Mouse (Mus musculus) A20 (cell line): ENCODE results near the gene Myo1c.

Experiments used
- DNase-seq: peaks from one replicate; pipeline ENCODE4 v3.0.0-alpha.2; 2011; ENCODE audit warnings: low read depth, low spot score

Myo1c gene

DNA sequence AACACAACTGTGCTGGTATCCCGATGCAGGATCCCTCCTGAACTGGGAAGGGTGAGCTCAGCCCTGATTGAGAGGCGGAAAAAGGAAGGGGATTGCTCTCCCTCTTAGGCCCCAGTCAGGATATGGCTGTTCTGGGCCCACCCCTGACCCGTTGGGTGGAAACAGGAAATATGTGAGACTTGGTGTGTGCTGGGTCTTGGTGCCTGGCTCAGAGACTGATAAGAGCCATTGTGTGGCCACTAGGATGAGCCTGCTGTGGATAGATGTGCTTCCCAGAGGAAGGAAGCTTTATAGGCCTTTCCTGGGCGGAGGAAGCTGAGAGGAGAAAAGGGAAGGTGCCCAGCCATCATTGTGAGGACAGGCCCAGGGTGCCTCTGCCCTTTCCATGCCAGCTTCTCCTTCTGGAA lies 1.1 kb upstream of the Myo1c start:
- no peak for DNase-seq

DNA sequence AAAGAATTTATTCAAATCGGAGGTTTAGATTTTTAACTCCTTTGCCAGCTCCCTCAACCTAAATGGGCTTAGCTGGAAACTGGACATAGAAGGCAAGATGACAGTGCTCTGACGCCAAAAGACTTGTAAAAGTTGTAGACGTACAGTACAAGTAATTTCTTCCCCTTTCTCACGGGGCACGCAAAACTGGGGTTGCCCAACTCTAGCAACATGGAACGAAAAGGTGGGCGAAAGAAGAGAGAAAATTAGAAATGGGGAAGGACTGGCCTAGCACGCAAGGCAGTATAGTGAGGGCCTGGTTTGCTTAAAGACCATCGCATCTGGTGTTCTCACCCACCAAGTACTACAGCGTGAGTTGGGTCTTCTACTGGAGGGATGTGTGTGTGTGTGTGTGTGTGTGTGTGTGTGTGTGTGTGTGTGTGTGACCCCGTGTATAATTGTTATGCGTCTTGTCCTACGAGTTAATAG lies 688 bp downstream of the Myo1c start:
- DNase-seq: no peak

DNA sequence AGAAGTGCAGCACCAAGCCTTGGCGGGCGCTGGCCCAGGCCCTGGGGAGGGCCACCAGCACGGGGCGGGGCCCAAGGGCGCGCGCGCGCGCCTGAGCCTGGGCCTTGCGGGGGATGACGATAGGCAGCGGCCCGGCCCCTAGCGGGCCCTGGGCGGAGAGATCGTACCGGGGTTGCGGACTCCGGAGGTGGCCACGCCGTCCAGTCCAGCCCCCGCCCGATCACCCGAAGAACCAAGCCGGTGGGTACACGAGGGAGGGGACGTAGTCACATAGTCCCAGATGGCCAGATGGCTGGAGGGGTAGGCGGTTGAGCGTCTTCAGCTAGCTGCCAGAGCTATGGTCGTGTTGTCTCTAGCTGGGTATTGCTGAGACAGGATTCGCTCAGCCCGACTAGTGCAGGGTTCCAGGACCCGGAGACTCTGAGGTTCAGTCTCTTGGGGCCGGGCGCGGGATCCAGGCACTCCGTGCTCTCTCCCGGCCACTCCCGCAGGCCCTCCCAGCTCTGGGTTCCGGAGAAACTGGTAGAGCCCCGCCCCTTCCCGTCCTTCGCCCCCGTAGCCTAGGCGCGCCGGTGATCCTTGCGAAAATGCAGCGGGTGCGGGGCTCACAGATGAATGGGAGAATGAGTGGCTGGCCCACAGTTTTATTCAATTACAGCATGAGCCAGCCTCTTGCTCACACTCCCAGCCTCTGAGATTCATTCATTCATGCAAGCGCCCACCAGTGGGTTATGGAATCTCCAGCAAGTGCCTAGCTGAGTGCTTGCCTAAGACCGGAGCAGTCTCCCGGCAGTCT lies 1.3 kb downstream of the Myo1c start:
- DNase-seq: peak; percentile 92

DNA sequence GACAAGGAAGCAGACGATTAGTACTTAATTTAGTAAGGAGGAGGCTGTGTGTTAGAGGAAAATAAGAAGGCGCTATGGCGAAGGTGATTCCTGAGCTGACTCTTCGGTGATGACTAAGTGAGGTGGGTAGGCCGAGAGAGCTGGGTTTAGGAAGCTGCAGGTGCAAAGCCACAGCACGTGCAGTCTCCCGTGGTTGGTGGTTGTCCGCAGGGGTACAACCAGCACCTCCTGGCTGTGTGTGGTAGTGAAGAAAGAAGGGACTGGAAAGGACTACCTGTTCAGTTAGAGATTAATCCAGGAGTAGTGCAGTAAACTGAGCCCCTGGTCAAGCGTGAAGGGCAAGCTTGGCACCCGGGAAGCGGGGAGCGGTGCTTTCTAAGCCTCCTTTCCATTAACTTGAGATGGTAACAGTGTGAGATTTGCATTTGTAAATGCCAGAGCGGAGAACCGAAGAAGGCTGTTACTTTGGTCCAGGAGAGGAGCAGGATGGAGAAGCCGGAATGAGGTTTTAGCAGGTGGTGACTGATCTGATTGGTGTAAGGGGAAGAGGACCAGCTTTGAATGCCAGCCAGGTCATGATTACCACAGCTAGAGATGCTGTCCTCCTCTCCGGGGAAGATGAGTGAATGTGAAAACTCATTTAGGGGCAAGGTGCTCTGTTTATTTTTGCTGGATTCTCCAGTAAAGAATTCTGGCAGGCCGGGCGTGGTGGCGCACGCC lies 2.1 kb downstream of the Myo1c start:
- DNase-seq: peak; percentile 83

DNA sequence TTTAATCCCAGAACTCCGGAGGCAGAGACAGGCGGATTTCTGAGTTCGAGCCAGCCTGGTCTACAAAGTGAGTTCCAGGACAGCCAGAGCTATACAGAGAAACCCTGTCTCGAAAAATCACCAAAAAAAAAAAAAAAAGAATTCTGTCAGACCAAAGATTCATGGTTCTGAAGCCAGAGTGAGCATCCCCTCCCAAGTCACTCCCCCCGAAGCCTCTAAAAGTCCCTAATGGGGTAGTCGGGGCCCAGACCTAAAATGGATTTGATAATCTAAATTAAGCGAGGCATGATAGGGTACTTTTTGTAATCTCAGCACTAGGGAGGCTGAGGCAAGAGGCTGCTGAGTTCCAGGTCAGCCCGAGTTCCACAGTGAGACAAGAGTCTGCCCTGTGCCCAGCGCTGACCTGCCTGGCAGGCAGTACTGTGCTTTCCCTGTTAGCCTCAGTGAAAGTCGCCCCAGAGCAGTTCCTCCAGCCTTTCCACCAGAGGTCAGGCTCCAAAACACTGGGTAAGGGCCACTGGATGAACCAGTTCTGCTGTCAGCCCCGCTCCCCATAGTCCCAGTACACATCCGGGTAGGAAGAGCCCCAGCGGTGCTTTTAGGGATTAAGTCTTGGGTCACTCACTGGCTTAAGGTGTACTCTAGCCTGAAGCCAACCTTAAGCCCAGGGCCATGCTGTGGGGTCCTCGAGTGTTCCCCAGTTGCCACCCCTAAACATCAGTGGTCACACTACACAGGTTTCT lies 2.8 kb downstream of the Myo1c start:
- DNase-seq: no peak

DNA sequence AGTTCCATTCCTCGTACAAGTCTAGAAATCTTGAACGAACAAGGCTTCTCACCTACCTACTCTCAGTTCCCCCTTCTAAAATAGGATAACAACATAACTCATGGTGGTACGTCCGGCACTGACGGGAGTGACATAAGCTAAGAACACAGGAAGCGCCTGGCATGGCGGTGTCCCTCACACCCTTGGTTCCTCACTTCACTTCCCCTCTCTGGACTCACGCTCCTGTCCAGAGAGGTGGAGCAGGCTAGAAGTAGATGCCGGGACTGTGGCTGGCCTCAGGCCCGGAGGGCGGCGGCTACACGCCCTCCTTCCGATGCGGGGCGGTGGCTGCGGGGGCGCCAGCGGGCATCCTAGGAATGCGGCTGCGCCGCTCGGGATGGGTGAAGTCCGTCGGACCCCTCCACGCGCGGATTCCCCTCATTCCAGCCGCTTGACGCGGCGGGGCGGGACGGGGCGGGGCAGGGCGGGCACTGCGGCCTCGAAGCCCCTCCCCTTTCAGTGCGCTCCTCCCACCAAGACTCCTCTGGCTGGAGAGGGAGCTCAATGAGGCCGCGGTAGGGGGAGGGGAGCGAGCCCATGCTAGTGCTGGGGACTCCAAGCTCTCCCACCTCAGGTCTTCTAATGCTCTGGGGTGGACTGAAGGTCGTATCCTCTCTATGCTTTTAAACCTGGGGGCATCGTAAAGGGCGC lies 3.6 kb downstream of the Myo1c start:
- peak; percentile 96 for DNase-seq

DNA sequence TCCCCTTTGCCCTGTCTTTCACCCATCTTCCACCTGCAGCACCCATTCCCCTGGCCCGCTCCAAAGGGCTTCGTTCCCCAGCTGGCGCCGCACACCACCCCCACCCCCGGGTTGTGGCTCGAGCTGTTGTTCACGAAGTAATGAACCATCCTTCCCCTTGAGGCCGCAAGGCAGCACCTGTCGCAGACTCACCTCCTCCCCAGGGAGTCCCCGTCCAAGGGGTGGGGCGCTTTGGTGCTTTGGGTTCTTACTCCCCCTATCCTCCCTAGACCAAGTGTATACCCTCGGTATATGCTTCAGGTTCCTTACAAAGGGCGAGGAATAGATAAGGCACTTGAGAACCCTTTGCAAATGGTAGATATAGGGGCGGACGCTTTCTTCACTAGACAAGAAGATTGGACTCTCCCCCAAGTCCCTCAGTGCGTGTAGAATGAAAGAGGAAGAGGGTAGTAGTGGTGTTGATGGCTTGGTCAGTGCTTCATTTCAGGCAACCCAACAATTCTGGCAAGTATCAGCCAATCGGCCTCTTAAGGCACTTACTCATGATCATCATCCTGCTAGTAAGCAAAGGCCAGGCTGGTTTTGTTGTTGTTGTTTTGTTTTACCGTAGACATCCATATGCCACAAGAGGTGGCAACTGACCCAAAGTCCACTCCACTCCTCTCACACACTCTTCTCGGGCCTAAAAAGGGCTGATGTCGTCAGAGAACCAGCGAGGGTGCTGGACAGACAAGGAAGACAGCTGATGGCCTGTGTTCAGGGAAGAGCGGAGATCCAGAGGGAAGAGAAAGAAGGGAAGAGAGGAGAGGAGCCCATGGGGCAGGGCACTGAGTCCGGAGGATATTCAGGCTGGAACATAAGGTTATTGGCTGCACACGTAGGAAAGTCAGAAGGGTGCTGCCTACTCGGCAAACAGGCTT lies 4.4 kb downstream of the Myo1c start:
- peak; percentile 97 for DNase-seq

DNA sequence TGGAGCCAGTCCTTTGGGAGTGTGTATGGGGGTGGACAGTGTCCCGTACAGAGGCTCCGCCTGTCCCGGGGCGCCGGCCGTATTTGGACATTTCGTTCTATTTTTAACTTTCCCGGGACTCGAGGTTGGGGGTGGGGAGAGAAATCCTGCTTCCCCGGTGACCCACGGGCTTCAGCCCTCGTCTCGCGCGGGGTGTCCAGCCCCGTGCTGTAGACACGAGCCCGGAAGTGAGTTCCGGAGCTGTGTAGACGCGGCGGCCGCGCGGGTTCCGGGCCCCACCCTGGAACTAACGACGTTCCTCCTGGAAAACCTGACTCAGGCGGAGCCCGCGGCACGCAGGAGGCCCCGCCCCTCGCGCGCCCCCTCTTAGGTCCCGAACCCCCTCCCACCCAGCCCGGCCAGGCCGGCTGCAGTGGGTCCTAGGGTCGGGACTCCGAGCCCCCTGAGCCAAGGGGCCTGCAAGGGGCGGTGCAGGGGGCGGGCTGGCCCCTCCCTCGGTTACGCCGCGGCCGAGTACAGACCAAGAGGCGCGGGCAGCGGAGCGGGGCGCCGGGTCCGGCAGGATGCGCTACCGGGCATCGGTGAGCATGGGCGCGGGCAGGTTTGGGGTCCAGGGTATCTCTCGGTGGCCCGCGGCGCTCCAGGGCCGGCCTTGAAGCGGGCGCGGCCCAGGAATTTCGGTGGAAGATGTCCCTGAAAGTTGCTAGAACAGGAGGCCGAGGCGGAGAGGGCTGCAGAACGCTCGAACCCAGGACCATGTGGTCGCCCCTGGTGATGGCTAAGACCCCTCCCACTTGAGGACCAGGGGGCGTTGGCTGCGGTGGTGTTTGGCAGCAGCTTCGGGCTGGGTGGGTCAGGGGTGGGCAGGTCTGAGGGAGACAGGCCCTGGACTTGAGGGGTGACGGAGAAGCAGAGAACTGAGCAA lies 5.6 kb downstream of the Myo1c start:
- peak; percentile 87 for DNase-seq

DNA sequence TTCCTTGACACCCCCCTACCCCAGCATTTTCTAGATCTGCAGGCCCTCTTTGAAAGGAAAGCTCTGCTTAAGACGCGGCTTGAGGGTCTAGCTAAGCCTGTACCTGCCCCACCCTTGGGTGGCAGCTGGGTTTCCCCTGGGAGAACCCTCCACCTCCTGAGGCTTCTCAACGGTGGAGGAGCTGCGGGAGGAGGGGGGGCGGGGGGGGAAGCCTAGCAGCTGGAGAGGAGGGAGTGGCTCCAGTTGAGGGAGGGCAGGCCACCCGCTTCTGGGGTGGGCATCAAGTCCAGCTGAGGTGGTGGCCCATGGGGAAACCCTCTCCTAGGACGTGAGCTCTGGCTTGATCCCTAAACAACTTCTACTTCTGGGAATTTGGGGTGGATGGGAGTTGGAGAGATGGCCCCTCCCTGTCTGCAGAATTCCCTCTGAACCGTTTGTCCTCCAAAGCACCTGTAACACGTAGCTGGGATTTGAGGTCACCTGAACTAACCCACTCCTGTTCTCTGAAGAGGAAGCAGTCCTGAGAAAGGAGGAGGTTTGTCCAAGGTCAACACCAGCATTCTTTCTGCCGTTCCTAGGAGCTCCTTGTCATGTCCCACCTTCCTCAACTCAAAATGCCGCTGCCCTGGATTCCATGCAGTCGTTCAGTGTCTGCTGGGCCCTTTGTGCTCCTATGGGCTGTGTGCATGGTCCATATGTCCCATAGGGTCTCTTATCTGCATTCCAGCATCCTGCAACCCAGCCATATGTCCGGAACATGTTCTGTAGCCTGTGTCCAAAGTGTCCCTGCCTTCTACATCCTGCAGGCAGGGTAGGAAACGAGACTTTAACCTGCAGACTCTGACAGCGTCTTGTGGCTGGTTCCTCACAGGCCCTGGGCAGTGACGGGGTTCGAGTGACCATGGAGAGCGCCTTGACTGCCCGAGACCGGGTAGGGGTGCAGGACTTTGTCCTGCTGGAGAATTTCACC lies 6.6 kb downstream of the Myo1c start:
- DNase-seq: peak; percentile 70

DNA sequence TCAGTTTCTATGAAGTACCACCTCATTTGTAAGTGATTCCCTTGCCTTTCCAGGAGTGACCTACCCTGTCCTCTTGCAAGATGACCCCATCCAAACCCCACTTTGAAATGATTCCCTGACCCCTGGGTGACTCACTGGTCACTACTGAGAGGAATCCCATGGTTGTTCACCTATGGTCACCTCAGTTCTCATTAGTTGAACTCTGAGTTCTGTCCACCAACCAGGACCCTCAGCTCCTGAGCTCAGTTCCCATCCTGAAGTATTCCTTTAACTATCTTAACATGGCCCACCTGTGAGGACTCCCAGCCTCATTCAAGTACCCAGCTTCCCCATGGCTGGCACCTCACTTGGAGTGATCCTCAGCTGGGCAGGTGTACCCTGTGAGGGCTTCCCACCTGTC lies 7.5 kb downstream of the Myo1c start:
- no peak for DNase-seq

DNA sequence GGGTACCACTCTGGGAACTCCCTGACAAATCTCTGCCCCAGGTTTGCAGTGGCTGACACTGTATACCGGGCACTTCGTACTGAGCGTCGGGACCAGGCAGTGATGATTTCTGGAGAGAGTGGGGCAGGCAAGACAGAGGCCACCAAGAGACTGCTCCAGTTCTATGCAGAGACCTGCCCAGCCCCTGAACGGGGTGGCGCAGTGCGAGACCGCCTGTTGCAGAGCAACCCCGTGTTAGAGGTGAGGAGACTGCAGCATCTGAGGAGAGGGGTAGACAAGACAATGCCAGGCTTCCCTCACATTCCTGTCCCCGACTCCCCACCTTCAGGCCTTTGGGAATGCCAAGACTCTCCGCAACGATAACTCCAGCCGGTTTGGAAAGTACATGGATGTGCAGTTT lies 8.0 kb downstream of the Myo1c start:
- no peak for DNase-seq

DNA sequence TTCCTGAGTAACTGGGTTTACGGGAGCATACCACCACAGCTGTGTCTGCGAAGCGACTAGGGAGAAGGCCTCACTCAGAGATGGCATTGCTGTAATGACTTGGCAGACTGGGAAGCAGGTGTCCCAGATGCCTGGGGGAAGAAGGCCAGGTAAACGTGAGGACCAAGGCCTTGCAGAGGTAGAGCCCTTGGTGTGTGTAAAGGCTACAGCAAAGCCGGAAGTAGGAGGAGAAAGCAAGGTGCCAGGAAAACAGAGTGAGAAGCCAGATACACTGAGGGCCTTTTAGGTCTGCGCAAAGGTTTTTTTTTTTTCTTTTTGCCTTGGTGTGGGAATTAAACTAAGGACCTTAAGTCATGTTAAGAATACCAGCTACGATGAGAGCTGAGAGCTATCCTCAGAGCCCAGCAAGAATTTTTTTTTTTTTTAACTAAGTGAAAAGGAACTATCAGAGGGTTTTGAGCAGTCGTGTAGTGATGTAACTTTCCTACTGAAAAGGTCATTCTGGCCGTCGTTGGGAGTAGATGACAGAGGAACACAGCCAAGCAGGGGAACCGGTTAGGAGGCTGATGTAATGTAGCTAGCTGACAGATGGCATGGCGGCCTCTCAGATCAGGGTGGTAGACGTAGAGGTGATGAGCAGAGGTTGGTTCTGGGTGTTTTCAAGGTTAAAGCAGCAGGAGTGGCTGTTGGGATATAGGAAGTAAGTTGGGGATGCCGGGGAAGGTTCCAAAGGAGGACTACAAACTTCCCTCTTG lies 8.9 kb downstream of the Myo1c start:
- DNase-seq: no peak

DNA sequence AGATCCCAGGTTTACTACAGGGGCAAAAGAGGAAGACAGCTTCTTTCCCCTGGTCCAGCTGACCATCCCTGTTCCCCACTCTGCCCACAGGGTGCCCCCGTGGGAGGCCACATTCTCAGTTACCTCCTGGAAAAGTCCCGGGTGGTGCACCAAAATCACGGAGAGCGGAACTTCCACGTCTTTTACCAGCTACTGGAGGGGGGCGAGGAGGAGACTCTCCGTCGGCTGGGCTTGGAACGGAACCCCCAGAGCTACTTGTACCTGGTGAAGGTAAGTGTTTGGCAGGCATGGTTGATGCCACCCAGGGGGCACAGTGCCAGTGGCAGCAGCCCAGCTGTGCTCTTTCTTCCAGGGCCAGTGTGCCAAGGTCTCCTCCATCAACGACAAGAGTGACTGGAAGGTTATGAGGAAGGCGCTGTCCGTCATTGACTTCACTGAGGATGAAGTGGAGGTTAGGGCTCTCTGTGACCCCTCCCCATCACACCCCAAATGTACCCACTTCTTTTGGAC lies 9.8 kb downstream of the Myo1c start:
- DNase-seq: no peak

DNA sequence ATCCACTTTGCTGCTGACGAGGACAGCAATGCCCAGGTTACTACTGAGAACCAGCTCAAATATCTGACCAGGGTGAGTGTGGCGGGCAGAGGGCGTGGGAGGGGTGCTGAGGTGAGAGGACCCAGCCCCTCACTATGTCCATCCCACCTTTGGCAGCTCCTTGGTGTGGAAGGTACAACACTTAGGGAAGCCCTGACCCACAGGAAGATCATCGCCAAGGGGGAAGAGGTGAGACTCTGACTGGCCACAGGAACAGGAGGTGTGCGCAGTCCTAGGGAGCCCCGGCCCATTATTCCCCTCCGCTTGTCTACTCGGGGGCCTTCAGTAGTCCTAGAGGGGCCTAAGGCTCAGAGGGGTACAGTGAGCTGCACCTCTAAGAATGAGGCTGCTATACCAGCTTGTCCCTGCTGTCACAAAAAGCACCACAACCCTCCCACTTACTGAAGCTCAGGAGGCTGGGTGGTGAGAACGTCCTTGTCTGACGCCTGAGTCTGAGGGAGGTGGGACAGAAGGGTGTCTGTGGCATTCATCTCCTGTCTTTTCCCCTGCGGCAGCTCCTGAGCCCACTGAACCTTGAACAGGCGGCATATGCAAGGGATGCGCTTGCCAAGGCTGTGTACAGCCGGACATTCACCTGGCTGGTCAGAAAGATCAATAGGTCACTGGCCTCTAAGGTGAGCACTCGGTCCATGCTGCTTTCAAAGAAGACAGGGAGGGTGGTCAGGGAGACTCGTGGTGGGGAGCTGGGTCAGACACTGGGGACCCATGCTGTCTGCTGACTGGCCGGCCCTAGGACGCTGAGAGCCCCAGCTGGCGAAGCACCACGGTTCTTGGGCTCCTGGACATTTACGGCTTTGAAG lies 10.9 kb downstream of the Myo1c start:
- DNase-seq: no peak

DNA sequence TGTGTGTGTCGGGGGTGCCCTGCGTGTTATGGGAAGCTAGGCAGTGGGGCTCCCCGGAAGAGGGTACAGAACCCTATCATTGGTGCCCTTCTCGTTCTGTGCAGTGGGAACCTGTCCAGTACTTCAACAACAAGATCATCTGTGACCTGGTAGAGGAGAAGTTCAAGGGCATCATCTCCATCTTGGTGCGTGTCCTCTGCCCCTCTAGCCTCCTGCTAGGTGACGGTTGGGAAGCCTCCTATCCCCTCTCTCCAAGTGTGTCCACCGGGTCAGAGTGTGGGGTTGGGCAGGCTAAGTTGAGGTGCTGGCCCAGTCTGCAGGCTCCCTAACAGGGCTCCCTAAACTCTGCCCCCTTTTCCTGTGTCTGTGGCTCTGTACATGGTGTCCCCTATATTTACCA lies 11.8 kb downstream of the Myo1c start:
- DNase-seq: no peak

DNA sequence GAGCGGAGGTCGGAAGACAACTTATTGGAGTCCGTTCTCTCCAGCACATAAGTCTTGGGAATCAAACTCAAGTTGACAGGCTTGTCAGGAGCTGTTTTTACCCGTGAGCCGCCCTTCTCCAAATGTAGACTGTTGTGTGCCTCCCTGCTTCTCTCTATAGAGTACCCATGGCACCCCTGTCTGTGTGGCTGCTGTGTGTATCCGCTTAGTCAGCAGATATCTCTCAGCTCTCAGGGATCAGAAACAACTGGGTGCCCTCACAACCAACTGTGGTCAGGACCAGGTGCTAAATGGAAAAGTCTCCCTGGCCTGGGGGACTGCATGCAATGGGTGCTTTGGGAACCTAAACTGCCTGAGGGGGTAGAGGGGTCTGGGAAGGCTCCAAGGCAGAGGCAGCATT lies 16.0 kb downstream of the Myo1c start:
- no peak for DNase-seq

DNA sequence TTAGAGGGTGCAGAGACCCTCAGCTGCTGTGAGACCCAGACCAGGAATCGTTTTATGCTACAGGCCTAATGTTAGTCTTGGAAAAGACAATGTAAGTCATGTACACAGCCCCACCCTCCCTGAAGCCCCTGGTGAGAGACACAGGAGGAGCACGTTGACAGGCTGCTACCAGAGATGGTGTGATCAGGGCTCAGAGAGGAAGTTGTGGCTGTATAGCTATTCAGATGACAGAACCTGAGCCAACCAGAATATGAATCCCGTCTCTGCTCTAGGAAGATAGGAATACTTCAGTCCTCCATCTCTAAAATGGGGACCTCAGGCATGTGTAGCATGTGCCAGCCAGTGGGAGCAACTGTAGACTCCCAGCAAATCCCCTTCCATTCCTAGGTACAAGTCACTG lies 18.3 kb downstream of the Myo1c start:
- no peak for DNase-seq
